Mouse (Mus musculus) adrenal gland, adult (tissue): ENCODE data around the gene Ccdc34.
"Not testable (repeated sequence)": the region's sequence is repeated elsewhere in the genome, so short reads cannot be mapped to it uniquely, and the experiment has no call there.

Source experiments
- DNase-seq, 2 experiments: peaks; one replicate each; pipeline ENCODE4 v3.0.0; 2022 to 2023; ENCODE audit warnings: low spot score in 1 of 2; ENCODE audit not compliant: inconsistent age in 2 of 2

Gene Ccdc34

GRCm38 (mm10) chr2:110074646-110075452, 57.2 kb downstream of the Ccdc34 start:
- no peak for DNase-seq

GRCm38 (mm10) chr2:110077240-110077639, 59.6 kb downstream of the Ccdc34 start:
- DNase-seq: no peak

GRCm38 (mm10) chr2:110077655-110078054, 60.0 kb downstream of the Ccdc34 start:
- DNase-seq: no peak

GRCm38 (mm10) chr2:110080532-110080931, 62.9 kb downstream of the Ccdc34 start:
- DNase-seq: no peak

- no peak for DNase-seq
These were observed 65.4 kb downstream of the Ccdc34 start for GRCm38 (mm10) chr2:110082975-110083374.

- no peak for DNase-seq
These were observed 68.1 kb downstream of the Ccdc34 start for GRCm38 (mm10) chr2:110085701-110086143.

- DNase-seq: no peak
These were observed 96.5 kb downstream of the Ccdc34 start for GRCm38 (mm10) chr2:110114133-110114532.

GRCm38 (mm10) chr2:110129396-110129795, 111.8 kb downstream of the Ccdc34 start:
- no peak for DNase-seq

- DNase-seq: peak in 1 of 2 experiments; percentile 12
These were observed 114.0 kb downstream of the Ccdc34 start for GRCm38 (mm10) chr2:110131573-110131972.

- peak in 1 of 2 experiments; percentile 65 for DNase-seq
These were observed 115.9 kb downstream of the Ccdc34 start for GRCm38 (mm10) chr2:110133356-110134115.

- DNase-seq: peak in 1 of 2 experiments; percentile 17
These were observed 117.4 kb downstream of the Ccdc34 start for GRCm38 (mm10) chr2:110134765-110135594.

GRCm38 (mm10) chr2:110137291-110137690, 119.7 kb downstream of the Ccdc34 start:
- peak in 1 of 2 experiments; percentile 35 for DNase-seq

GRCm38 (mm10) chr2:110138096-110138495, 120.5 kb downstream of the Ccdc34 start:
- peak; percentile 27 to 69 for DNase-seq

- DNase-seq: not testable (repeated sequence)
These were observed 130.4 kb downstream of the Ccdc34 start for GRCm38 (mm10) chr2:110147980-110148379.

GRCm38 (mm10) chr2:110149246-110149645, 131.6 kb downstream of the Ccdc34 start:
- DNase-seq: no peak

- no peak for DNase-seq
These were observed 138.7 kb downstream of the Ccdc34 start for GRCm38 (mm10) chr2:110156321-110156720.

- no peak for DNase-seq
These were observed 147.4 kb downstream of the Ccdc34 start for GRCm38 (mm10) chr2:110165003-110165402.

- DNase-seq: no peak
These were observed 150.1 kb downstream of the Ccdc34 start for GRCm38 (mm10) chr2:110167694-110168093.

- DNase-seq: no peak
These were observed 150.7 kb downstream of the Ccdc34 start for GRCm38 (mm10) chr2:110168361-110168760.

- DNase-seq: peak; percentile 76 to 83
These were observed 154.8 kb downstream of the Ccdc34 start for GRCm38 (mm10) chr2:110172456-110172855.

GRCm38 (mm10) chr2:110173818-110174247, 156.2 kb downstream of the Ccdc34 start:
- no peak for DNase-seq
